Mouse (Mus musculus) megakaryocyte progenitor cell, adult 5-6 weeks (primary cell): ENCODE data around the gene Brk1. TPM values are rescaled to one million over a fixed set of nuclear protein-coding genes. Genes with fewer than 3 reads are reported as not detected.

Experiments used
- ATAC-seq: replicated peaks from 2 replicates; pipeline ENCODE4 v1.8.0; 2016; ENCODE audit warnings: mild to moderate bottlenecking, moderate TSS enrichment, inconsistent platforms; ENCODE audit not compliant: poor library complexity
- total RNA-seq, 2 experiments: library from RNA; stranded (forward) in 1 of 2; stranded (reverse) in 1 of 2; fragments of 157-497, 149-512 nt in 1 of 2; fragments of 200-1000 nt in 1 of 2; gene quantifications; 2 replicates each; pipeline versions ENCODE4 v1.2.3 to v1.2.4; 2015 to 2017

The Brk1 gene
- total RNA-seq, 2 experiments from 2014 or later = 117 to 246 TPM

GRCm38 (mm10) chr6:113623941-113624751, 19.6 kb downstream of the Brk1 start, which contains the start of gene Vhl:
TSS of gene Vhl (plus strand) at chr6:113623959.
- peak; percentile 77 for ATAC-seq

GRCm38 (mm10) chr6:113624989-113625770, 20.6 kb downstream of the Brk1 start:
- no peak for ATAC-seq

DNA sequence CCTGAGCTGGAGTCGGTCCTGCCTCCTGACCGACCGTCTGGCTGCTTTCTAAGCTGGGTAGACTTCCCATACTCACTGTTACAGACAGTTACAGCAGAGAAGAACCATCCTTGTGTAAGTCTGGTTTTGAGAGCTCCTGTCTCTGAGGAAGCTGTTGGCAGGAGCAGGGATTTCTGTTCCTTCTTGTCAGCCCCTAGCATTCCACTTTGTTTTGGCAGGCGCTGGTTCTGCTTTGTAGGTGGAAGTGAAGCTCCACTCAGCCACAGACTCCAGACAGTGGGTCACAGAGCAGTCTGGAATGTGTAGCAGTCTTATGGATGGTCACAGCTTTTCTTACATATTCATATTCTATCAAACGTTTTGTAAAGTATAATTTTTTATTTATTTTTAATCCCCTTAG, 25.8 kb downstream of the Brk1 start:
- peak; percentile 54 for ATAC-seq

GRCm38 (mm10) chr6:113632863-113633262, 28.3 kb downstream of the Brk1 start:
- ATAC-seq = no peak

DNA sequence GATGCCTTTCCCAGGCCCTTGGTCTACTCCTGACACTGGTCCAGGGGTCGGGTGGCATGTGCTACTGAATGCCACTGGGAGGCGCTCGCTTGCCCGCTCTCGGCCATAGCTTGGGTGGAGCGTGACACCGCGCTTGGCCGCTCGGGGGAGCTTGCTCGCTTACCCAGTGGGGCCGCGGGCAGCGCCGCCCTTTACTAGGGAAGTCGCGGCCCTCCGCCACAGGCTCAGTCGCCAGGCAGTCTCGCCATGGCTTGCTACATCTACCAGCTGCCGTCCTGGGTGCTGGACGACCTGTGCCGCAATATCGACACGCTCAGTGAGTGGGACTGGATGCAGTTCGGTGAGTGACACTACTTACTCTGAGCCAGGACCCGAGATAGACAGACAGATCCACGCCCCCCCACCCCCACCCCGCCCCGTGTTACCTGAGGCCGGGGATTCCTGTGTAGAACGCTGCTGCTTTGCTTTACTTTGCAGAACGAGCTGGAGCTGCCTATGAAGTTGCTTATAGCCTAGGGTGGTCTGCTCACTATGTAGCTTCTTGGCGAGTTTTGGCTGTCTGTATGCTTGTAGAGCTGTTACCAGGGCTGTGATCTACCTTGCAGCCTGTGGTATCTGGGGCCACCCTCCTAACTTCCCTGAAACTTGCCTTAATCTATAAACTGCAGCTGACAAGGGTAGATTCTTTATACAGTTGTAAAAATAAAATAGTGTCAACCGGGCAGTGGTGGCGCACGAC, 33.9 kb downstream of the Brk1 start, which contains the start of gene Irak2:
TSS of gene Irak2 (plus strand) at position 166 of the 739 bp plus-strand sequence.
- ATAC-seq = peak; percentile 97

DNA sequence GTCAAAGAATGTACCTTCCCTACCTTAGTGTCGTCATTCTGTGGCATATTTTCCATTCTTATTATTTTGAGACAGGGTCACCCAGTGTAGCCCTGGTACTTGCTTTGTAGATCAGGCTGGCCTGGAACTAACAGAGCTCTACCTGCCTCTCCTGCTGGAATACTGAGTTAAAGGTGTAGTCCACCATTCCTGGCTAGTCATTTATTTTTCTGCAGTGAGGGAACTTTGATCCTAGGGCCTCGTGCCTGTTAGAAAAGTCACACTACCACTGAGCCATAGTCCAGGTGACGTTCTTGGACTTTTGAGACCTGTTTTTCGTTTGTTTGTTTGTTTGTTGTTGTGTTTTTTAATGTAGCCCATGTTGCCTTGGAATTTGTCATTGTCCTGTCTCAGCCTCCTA, 34.6 kb downstream of the Brk1 start:
- no peak for ATAC-seq

- no peak for ATAC-seq
Observed at GRCm38 (mm10) chr6:113642605-113643004, 38.0 kb downstream of the Brk1 start.

DNA sequence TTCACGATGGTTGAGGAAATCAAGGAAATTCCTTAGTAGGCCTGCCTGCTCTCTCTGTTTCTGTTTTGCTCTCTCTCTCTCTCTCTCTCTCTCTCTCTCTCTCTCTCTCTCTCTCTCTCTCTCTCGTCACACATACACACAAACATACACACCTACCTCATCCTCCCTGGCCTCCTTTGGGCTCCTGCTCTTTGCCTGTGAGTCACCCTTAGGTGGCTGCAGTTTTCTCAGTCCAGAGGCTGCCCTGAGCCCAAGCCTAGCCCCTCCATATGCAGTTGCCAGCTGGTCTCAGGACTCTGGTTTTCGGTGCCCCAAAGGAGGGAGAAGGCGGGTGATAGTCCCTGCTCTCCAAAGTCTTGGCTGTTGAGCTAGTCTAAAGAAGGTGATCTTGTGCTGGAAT, 38.4 kb downstream of the Brk1 start:
- ATAC-seq = no peak

- ATAC-seq = no peak
Observed at GRCm38 (mm10) chr6:113643967-113644366, 39.4 kb downstream of the Brk1 start.

GRCm38 (mm10) chr6:113644808-113645207, 40.2 kb downstream of the Brk1 start:
- peak; percentile 71 for ATAC-seq

DNA sequence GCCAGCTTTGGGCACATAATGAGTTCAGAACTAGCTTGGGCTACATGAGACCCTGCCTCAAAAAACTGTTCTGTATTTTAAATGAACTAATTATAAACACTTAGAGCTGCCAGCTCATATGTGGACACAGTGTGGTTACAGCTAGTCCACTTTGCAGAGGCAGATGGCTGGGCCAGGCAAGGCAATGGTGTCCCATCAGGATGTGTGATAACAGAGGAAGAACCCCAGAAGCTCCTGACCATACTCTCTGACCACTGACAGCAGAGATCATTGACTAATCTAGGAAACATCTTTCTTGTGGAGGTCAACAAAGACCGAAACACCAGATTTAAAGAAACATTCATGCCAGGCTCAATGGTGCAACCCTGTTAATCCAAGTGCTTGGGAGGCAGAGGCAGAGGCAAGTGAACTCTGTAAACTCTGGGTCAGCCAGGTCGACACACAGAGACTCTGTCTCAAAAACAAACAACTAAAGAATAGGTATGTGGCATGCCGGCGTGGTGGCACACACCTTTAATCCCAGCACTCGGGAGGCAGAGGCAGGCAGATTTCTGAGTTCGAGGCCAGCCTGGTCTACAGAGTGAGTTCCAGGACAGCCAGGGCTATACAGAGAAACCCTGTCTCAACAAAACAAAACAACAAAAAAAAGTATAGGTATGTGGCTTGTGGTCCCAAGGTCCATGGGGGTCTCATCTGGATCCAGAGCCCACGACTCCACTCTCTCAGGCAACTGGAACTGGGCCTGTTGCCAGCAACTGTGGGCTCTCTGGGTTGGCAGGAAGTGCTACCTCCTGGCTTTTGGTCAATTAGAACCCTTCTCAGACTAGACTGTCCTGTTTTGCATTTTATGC, 45.0 kb downstream of the Brk1 start:
- ATAC-seq = peak; percentile 52

GRCm38 (mm10) chr6:113650197-113650640, 45.6 kb downstream of the Brk1 start:
- peak; percentile 46 for ATAC-seq

DNA sequence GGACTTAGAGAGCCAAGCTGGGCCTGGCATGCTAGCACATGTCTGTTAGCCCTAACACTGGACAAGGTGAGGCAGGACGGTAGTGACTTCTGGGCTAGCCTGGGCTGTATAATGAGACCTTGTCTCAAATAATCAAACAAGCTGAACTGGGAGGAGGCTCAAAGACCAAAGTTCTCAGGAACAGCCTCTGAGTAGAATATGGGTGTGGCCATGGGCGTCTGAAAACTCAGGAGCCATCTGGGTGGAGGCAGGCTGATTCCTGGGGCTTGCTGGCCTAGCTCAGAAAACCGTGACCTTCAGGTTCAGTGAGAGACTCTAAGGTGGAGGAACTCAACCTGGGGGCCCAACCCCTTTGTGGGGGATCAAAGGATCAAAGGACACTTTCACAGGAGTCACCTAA, 47.1 kb downstream of the Brk1 start:
- ATAC-seq = no peak

- ATAC-seq = no peak
Observed at GRCm38 (mm10) chr6:113653551-113653950, 49.0 kb downstream of the Brk1 start.

GRCm38 (mm10) chr6:113654102-113654501, 49.5 kb downstream of the Brk1 start:
- ATAC-seq = peak; percentile 67

DNA sequence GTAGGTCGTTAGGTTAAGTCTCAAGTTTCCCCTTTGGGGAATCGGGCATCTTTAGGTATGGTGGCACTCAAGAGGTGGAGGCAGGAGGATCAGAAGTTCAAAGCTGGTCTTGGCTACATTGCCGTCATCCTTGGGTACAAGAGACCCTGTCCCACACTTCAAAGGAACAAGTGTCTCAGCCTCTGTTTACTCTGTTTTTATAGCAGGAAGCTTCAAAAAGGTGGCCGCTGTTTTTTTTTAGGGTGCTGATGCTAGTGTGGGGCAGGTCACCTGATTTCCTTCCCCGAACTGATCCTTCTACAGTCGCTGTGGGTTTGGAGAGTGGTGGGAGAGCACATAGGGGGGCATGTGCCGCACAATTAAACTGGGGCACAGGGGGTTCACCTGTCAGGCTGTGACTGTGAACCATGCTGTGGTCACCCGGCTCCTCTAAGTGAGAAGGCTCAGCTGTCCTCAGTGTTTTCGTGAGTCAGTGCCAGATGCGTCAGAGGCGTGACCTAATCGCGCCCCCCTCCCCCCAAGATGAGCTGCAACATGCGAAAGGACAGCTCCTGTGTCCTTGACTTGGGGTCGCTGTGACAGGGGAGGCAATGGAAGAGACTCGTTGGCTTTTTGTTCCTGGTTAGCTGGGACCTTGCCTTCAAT, 50.3 kb downstream of the Brk1 start:
- ATAC-seq = peak; percentile 42

- ATAC-seq = no peak
Observed at GRCm38 (mm10) chr6:113655475-113655874, 50.9 kb downstream of the Brk1 start.

DNA sequence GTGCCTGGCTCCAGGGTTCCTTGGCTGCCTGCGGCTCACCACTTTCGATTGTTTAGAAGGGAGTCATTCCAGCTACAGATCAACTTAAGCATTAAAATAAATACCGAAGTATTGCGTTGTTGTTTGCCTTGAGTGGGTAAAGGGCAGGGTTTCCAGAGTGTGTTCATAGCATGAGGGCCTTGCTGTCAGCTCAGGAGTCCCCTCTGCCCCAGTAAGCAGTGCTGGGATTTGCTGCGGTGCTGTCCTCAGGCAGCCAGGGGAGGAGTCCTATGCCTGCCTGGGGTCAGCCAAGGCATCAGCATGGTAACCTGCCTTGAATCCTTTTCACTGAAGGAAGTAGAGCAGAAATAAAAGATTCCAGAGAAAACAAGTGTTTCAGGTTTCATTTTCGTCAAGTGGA, 52.3 kb downstream of the Brk1 start:
- no peak for ATAC-seq

DNA sequence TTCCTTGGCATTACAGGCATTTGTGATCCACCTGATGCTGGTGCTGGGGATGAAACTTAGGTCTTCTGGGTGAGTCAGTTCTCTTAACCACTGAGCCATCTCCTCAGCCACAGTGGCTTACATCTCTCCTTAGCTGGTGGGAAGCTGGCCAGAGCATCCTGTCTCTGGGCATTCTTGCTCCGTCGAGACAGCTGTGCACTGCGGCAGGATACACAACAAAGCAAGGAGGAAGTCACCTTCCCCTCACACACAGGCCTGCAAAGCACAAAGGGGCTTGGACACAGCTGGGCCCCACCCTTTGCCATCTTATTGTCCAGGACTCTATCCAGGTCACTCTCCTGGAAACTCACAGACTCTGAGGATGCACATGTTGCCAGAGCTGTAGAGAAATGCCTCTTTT, 53.7 kb downstream of the Brk1 start:
- ATAC-seq = no peak
